Mouse (Mus musculus) liver, embryonic 12.5 days (tissue): ENCODE data around the gene Thegl. TPM values are rescaled to one million over a fixed set of nuclear protein-coding genes. Genes with fewer than 3 reads are reported as not detected.

Experiments used
- ATAC-seq: fragments of 200-750 bp; cut with Nextera tagmentation; 2 replicates; pipeline ENCODE4 v1.8.0; 2017; ENCODE audit warnings: moderate number of reproducible peaks, mild to moderate bottlenecking, moderate library complexity
- H3K27ac ChIP-seq: fragments of 300-500 bp; sonication (generic); 2 replicates; pipeline ENCODE4 v1.5.1; 2016; ENCODE audit warnings: mild to moderate bottlenecking
- H3K27me3 ChIP-seq: fragments of 300-500 bp; sonication (generic); replicated peaks from 2 replicates; pipeline ENCODE4 v1.6.1; 2016; ENCODE audit warnings: mild to moderate bottlenecking, moderate library complexity
- H3K36me3 ChIP-seq: fragments of 300-500 bp; sonication (generic); 2 replicates; pipeline ENCODE4 v1.6.1; 2016; ENCODE audit warnings: mild to moderate bottlenecking, moderate library complexity
- H3K4me1 ChIP-seq: fragments of 300-500 bp; sonication (generic); 2 replicates; pipeline ENCODE4 v1.6.1; 2016
- H3K4me2 ChIP-seq: fragments of 300-500 bp; sonication (generic); 2 replicates; pipeline ENCODE4 v1.6.1; 2016; ENCODE audit warnings: mild to moderate bottlenecking, moderate library complexity
- H3K4me3 ChIP-seq: fragments of 300-500 bp; sonication (generic); 2 replicates; pipeline ENCODE4 v1.5.1; 2016; ENCODE audit warnings: mild to moderate bottlenecking, moderate library complexity
- H3K9ac ChIP-seq: fragments of 300-500 bp; sonication (generic); 2 replicates; pipeline ENCODE4 v1.6.1; 2016; ENCODE audit warnings: mild to moderate bottlenecking, moderate library complexity
- H3K9me3 ChIP-seq: fragments of 300-500 bp; sonication (generic); replicated peaks from 2 replicates; pipeline ENCODE4 v1.6.1; 2016; ENCODE audit warnings: mild to moderate bottlenecking, moderate library complexity
- WGBS: fragments of 180-500 bp; shearing (Covaris S2); methylation state at CpG from one replicate; pipeline ENCODE4 v1.1.7; 2016; ENCODE audit not compliant: insufficient replicate concordance; 5-methylcytosine and 5-hydroxymethylcytosine counted together
- polyA plus RNA-seq: library from polyadenylated mRNA; unstranded; fragments of >200 nt; fragmentation: Nextera tagmentation; extraction: Ambion mirVana; gene quantifications from 2 replicates; pipeline ENCODE4 v1.2.1, GENCODE M21; 2016

Thegl gene
- polyA plus RNA-seq, 1 experiment from 2014 or later, result 0.41 TPM

DNA sequence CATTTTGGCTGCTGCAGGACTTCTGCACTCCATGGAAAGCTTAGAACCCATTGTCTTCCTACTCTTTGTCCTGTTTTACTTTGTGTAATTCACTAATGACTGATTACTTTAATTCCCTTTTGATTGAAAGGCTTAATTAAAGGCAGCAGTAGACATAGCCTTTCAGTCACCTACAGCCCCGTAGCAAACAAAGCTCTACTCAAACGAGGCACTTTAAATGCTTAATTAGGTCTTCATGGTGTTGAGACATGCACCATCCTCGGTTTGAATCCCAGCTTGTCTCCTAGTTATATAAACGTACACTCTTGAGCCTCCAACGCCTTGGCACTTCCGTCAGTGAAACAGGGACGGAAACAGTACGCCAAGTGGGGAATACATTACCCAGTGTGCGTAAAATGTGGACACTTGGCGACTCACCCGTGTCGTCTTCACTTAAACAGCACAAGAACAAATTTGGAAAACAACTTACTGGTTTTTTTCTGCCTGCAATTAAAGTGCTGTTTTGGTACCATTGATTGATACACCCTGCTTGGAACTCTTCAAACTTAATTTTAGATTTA is 41.1 kb downstream of the Thegl start:
- 71% methylated on average over 12 of the region's 12 CpGs for WGBS
- Histone ChIP-seq H3K27ac (no peak overlapping the region), H3K27me3 (peaks cover 16% of the 10 kb centered on the region; the same call in 1 of the 2 replicates), H3K4me2 (no peak overlapping the region), H3K4me1 (no peaks in the 10 kb centered on the region), H3K36me3 (no peaks in the 10 kb centered on the region), H3K9me3 (no peaks in the 10 kb centered on the region), H3K4me3 (no peak overlapping the region), H3K9ac (no peak overlapping the region)
- ATAC-seq, result no peak

DNA sequence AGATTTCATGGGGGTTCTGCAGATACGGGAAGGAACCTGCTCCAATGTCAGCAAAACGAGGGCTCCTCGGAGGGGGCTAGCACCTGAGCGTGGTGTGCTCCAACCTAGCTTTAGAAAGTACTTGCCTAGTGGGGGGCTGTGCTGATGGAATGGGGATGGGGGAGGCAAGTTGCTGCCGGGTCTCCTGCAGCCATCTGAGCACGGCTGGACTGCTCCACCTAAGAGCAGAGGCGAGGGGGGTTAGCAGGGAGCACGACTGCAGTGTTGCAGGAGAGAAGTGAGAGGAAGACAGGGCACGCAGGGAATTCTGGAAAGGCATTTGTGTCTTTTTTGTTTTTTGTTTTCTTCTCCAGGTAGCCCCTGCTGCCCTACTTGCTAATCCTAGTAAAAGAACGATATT is 44.5 kb downstream of the Thegl start:
- H3K4me2 ChIP-seq, result no peak overlapping the region

DNA sequence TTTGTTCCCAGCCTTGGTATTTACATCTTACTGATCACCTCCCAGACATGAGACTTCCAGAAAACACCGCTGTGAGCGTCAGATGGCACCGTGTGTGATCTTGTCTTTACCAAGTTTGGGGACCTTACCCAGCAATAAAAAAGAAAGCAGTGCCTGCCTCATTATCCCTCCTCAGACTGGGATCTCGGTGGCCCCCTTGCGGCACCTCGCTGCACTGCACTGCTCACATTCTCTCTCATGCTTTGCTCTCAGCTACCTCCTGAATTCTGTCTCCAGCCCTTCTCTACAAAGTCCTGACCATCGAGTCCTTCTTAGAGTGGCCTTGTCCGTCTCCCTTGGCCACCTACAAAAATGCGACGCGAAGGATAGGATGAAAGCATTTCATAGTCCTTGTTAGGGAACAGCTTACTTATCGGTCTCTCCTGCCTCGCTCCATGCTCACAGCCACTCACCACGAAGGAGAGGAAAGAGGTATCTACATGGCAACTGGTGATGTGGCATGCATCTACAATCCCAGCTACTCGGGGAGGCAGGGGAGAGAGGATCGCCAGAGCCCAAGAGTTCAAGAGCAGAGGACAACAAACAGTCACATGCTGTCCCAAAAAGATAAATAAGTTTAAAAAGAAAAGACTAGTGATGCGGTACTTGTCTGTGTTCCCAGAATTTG is 45.7 kb downstream of the Thegl start:
- Histone ChIP-seq H3K9me3 (no peaks in the 10 kb centered on the region), H3K4me3 (0 out of 2 replicates have a peak overlapping the region, but pooled peaks have one; percentile 18), H3K27me3 (peaks cover 6% of the 10 kb centered on the region; the same call in 1 of the 2 replicates), H3K4me2 (peak overlapping the region; percentile 41), H3K4me1 (no peaks in the 10 kb centered on the region), H3K36me3 (no peaks in the 10 kb centered on the region), H3K9ac (no peak overlapping the region), H3K27ac (no peak overlapping the region)
- ATAC-seq, result no peak
- 26% methylated on average over 17 of the region's 17 CpGs for WGBS

More for the DNA sequence above, 44.5 kb downstream of the Thegl start:
- no peak overlapping the region for H3K9ac ChIP-seq
- 43% methylated on average over 10 of the region's 10 CpGs for WGBS
- no peak overlapping the region for H3K4me3 ChIP-seq
- no peak for ATAC-seq
- H3K9me3 ChIP-seq, result no peaks in the 10 kb centered on the region
- H3K4me1 ChIP-seq, result no peaks in the 10 kb centered on the region
- peaks cover 11% of the 10 kb centered on the region for H3K27me3 ChIP-seq
- H3K27ac ChIP-seq, result no peak overlapping the region
- no peaks in the 10 kb centered on the region for H3K36me3 ChIP-seq

DNA sequence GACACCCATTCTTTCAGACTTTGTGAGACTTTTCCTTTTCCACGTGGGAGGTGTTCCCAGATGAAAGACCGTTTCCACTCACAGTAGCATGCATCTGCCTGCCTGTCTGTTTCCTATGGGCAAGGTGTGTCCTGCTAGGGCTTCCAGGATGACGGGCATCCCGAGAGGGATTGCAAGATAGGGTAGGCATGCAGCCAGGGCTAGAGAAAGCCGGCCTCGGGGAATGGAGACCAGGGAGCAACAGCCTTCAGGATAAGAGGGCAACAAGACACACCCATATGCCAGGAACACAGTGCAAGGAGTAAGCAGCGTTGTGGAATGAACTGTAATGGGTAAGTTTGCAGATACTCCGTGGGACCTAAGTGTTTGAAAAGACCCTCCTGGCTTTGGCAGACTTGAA is 51.5 kb downstream of the Thegl start:
- Histone ChIP-seq H3K27ac (no peak overlapping the region), H3K4me1 (no peaks in the 10 kb centered on the region), H3K4me2 (no peak overlapping the region), H3K36me3 (no peaks in the 10 kb centered on the region), H3K9ac (no peak overlapping the region), H3K27me3 (no peaks in the 10 kb centered on the region; the same call in none of the 2 replicates), H3K4me3 (no peak overlapping the region), H3K9me3 (no peaks in the 10 kb centered on the region)
- ATAC-seq, result no peak
- 68% methylated on average over 8 of the region's 8 CpGs for WGBS

DNA sequence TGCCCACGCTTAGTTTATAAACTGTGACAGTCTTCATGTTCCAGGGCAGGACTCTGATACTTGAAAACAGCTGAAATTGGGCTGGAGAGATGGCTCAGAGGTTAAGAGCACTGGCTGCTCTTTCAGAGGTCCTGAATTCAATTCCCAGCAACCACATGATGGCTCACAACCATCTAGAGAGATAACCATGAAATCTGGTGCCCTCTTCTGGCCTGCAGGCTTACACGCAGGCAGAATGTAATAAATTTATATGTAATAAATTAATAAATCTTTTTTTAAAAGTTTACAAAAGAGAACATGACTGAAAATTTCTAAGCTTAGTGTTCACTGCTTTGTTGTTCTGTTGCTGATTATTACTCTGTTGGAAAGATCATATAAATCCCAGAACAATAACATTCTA is 55.2 kb downstream of the Thegl start:
- H3K9me3 ChIP-seq, result no peaks in the 10 kb centered on the region
- no peak overlapping the region for H3K9ac ChIP-seq
- no peaks in the 10 kb centered on the region; the same call in 1 of the 2 replicates for H3K27me3 ChIP-seq
- ATAC-seq, result no peak
- no peaks in the 10 kb centered on the region for H3K4me1 ChIP-seq
- no peak overlapping the region for H3K4me2 ChIP-seq
- H3K27ac ChIP-seq, result no peak overlapping the region
- no peaks in the 10 kb centered on the region for H3K36me3 ChIP-seq
- H3K4me3 ChIP-seq, result no peak overlapping the region
- 66% methylated on average over 2 of the region's 2 CpGs for WGBS

DNA sequence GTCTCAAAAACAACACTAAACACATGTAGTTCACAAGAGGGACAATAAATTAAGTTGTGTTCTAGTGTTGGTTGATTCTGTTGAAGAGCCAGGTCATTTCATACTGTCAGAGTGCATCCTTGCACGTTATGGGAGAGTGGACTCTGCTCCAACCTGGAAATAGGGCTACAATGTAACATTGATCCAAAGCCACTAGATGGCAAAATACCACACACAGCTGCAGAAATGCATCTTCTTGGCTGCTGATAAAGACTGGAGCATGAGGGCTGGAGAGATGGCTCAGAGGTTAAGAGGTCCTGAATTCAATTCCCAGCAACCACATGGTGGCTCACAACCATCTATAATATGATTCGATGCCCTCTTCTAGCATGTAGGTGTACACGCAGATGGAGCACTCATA is 55.8 kb downstream of the Thegl start:
- Histone ChIP-seq H3K4me1 (no peaks in the 10 kb centered on the region), H3K4me3 (no peak overlapping the region), H3K36me3 (no peaks in the 10 kb centered on the region), H3K27me3 (no peaks in the 10 kb centered on the region; the same call in 1 of the 2 replicates), H3K9ac (no peak overlapping the region), H3K9me3 (no peaks in the 10 kb centered on the region), H3K4me2 (no peak overlapping the region), H3K27ac (no peak overlapping the region)
- ATAC-seq, result no peak
- 71% methylated on average over 3 of the region's 3 CpGs for WGBS

DNA sequence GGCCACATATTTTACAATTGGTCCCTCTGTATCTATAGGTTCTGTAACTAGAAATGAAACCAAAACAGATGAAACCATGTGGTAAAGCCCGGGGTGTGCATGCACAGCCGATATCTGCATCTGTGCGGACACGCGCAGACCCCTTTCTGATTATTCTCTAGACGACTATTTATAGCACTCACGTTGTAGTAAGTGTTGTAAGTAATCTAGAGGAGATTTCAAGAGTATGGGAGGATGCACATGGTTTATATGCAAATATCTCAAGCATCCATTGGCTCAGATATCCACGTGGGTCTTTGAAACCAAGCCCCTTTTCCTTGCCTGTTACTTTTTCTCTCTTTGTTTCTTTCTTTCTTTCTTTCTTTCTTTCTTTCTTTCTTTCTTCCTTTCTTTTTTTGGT is 58.0 kb downstream of the Thegl start:
- Histone ChIP-seq H3K27ac (no peak overlapping the region), H3K9ac (no peak overlapping the region), H3K4me1 (no peaks in the 10 kb centered on the region), H3K36me3 (no peaks in the 10 kb centered on the region), H3K4me2 (no peak overlapping the region), H3K4me3 (no peak overlapping the region), H3K9me3 (no peaks in the 10 kb centered on the region), H3K27me3 (no peaks in the 10 kb centered on the region)
- ATAC-seq, result no peak
- WGBS, result 73% methylated on average over 8 of the region's 8 CpGs

DNA sequence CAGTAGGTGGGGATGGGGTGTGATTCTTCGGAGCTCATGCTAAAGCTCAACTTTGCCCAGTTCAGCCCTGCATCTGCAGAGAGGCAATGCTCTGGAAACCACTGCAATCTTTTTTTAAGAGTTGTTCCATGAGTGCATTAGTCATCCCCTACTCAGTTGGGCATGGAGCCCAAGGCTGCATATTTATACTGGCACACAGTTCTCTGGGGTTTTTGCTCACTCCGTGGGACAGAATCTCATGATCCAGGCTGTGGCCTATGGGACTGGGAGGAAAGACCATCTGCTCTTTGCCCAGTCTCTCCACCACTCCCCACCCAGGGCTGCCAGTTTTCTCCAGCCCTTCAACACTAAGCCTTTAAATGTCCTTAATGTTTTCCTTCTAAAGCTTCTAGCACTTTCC is 59.1 kb downstream of the Thegl start:
- ATAC-seq, result no peak
- Histone ChIP-seq H3K9ac (no peak overlapping the region), H3K27ac (no peak overlapping the region), H3K4me2 (no peak overlapping the region), H3K27me3 (no peaks in the 10 kb centered on the region), H3K36me3 (no peaks in the 10 kb centered on the region), H3K4me1 (no peaks in the 10 kb centered on the region), H3K4me3 (no peak overlapping the region), H3K9me3 (no peaks in the 10 kb centered on the region)
- 61% methylated on average over 2 of the region's 2 CpGs for WGBS

DNA sequence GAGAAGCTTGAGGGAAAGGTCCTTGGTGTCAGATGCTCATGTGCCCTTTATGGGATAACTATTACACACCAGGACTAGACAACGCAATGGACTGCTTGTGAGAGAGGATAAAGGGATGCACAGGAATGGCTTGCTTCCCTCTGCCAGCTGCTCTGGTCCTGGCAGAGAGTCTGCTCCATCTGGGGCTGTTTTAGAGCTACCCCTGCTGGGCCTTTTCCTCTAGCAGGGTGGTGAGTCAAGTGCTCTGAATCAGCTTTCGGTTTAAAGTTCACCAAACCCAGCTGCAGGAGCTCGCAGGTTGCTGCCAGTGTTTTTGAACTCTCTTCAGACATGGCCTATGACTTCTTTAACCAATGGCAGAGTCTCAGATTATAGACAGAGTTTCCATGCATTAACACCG is 60.1 kb downstream of the Thegl start:
- Histone ChIP-seq H3K36me3 (no peaks in the 10 kb centered on the region), H3K9ac (no peak overlapping the region), H3K4me1 (no peaks in the 10 kb centered on the region), H3K9me3 (no peaks in the 10 kb centered on the region), H3K4me3 (no peak overlapping the region), H3K27ac (no peak overlapping the region), H3K4me2 (no peak overlapping the region), H3K27me3 (no peaks in the 10 kb centered on the region)
- WGBS, result 77% methylated on average over 4 of the region's 4 CpGs
- ATAC-seq, result no peak

DNA sequence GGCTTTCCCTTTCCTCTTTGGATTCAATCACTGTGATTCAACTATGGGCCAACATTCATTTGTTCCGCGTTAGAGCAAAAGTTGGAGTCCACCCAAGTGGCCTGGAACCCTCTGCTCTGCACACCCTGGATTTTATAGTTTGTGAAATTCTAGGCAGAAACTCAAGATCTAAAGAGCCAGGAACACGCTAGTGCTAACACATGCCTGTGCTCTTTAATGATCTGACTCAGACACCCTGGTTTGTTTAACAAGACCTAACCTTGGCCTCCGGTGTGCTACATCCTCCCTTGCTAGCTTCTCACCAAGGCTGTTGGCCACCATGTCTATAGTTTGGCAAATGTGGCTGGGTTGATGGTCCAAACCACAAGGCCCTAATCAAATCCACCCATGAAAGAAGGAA is 64.9 kb downstream of the Thegl start:
- H3K36me3 ChIP-seq, result no peaks in the 10 kb centered on the region
- H3K9me3 ChIP-seq, result no peaks in the 10 kb centered on the region
- WGBS, result 81% methylated on average over 4 of the region's 4 CpGs
- H3K9ac ChIP-seq, result no peak overlapping the region
- no peak overlapping the region for H3K27ac ChIP-seq
- H3K4me3 ChIP-seq, result no peak overlapping the region
- no peak overlapping the region for H3K4me2 ChIP-seq
- H3K4me1 ChIP-seq, result no peaks in the 10 kb centered on the region
- no peak for ATAC-seq
- H3K27me3 ChIP-seq, result no peaks in the 10 kb centered on the region

DNA sequence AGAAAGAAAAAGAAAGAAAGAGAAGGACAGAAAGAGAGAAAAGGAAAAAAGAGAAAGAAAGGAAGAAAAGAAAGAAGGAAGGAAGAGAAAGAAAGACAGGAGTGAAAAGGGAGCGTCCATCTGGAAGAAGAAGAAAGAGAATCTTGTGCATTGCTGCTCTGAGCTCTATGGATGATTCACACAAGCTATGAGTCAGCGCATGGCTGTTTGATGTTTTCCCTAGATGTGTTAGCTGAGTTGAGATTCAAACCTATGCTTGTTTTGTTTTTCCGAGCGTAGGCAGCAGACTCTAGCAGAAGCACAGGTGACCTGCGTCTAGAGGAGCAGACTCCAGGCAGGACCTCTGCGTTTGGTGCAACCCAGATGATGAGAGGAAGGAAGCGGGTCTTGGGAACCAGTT is 66.9 kb downstream of the Thegl start:
- Histone ChIP-seq H3K27ac (no peak overlapping the region), H3K9ac (no peak overlapping the region), H3K4me2 (no peak overlapping the region), H3K9me3 (no peaks in the 10 kb centered on the region), H3K27me3 (no peaks in the 10 kb centered on the region), H3K4me3 (no peak overlapping the region), H3K36me3 (no peaks in the 10 kb centered on the region), H3K4me1 (no peaks in the 10 kb centered on the region)
- ATAC-seq, result no peak
- 66% methylated on average over 7 of the region's 7 CpGs for WGBS

DNA sequence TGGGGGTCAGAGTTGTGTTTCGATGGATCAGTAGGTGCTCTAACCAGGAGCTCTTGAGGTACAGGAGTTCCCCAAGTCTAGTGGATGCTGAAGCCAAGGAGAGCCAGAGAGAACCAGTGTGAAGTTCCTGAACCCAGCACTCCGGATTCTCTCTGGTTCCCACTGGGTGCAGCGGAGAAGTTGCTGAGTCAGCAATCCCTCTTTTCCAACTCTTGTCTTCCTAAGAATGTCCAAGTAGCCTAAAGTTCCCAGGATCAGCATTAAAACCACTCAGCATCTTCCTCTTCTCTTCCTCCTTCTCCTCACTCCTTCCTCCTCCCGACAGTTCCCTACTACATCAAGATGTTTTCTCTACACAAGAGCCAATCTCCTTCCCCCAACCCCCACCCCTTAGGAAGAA is 68.6 kb downstream of the Thegl start:
- H3K36me3 ChIP-seq, result no peaks in the 10 kb centered on the region
- no peak overlapping the region for H3K27ac ChIP-seq
- no peaks in the 10 kb centered on the region for H3K4me1 ChIP-seq
- H3K9ac ChIP-seq, result no peak overlapping the region
- no peak overlapping the region for H3K4me2 ChIP-seq
- no peak for ATAC-seq
- 69% methylated on average over 4 of the region's 4 CpGs for WGBS
- no peak overlapping the region for H3K4me3 ChIP-seq
- H3K9me3 ChIP-seq, result no peaks in the 10 kb centered on the region
- H3K27me3 ChIP-seq, result no peaks in the 10 kb centered on the region
